In the genomic region with DNA sequence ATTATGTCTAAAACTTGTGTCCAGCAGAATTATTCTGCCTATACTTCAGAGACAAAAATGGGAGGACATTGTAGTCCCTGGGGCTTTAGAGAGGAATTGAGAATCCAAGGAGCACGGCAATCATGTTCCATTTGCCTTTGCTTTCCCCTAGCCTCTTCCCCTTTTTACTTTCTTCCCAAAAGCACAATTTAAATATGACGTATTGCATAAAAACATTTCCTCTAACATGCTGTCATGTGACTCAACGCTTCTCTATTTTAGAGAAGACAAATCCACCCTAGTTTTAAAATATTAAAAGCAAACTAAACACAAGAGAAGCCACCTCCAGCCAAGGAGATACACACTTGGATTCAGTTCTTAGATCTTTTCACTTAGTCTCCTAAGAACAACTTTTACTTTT, we compare ENCODE assay signal across 8 mouse cellular contexts. TPM values are rescaled to one million over a fixed set of nuclear protein-coding genes. Genes with fewer than 3 reads are reported as not detected.
DNase-seq lines count a peak whose midpoint lies in the region; ATAC-seq and TF ChIP-seq lines count a peak whose summit lies in the region.

No protein-coding gene starts in this region.

- peak overlapping the region; percentile 90 for H3K27ac ChIP-seq in lung, embryonic 15.5 days
- H3K27ac ChIP-seq in forebrain, embryonic 11.5 days (ENCODE audit: low read depth, low read length), result peak overlapping the region; percentile 69
- H3K27ac ChIP-seq in limb, embryonic 15.5 days, result peak overlapping the region; percentile 93
- peak overlapping the region; percentile 68; the same call in 1 of the 2 replicates for H3K27ac ChIP-seq in small intestine, adult 2 months (ENCODE audit: insufficient read depth, low read depth, low read length)

- peaks cover 21% of the 10 kb centered on the region for H3K36me3 ChIP-seq in lung, embryonic 15.5 days
- H3K36me3 ChIP-seq in forebrain, embryonic 11.5 days (ENCODE audit: control insufficient read depth, insufficient read depth, low read length), result no peaks in the 10 kb centered on the region; the same call in 1 of the 2 replicates
- peaks cover 27% of the 10 kb centered on the region for H3K36me3 ChIP-seq in limb, embryonic 15.5 days
- H3K36me3 ChIP-seq in small intestine, adult 2 months (ENCODE audit: control insufficient read depth, insufficient read depth, low read length), result peaks cover 9% of the 10 kb centered on the region

- peak overlapping the region; percentile 80 for H3K4me2 ChIP-seq in lung, embryonic 15.5 days
- peak overlapping the region; percentile 72 for H3K4me2 ChIP-seq in forebrain, embryonic 11.5 days (ENCODE audit: low read depth, low read length, severe bottlenecking)
- H3K4me2 ChIP-seq in limb, embryonic 15.5 days, result peak overlapping the region; percentile 73

- no peak for TF ChIP-seq POLR2A in small intestine, adult 2 months (IDR thresholded peaks at IDR 0.05; ENCODE audit: low read depth, low read length)

- DNase-seq in lung, postnatal 10 days, result no peak
- DNase-seq in forebrain, embryonic 11.5 days (ENCODE audit: low spot score), result no peak
- no peak for DNase-seq in layer of hippocampus, postnatal 25 days (ENCODE audit: extremely low spot score in 1 of 2, low spot score in 1 of 2)
- no peak for DNase-seq in urinary bladder, adult 2 months (ENCODE audit: low spot score)
- DNase-seq in left cerebral cortex, adult 8-10 months (ENCODE audit: low spot score in 2 of 2), result no peak

- TF ChIP-seq CTCF in small intestine, adult 2 months (IDR thresholded peaks at IDR 0.05; ENCODE audit: extremely low read depth, insufficient read length, insufficient replicate concordance, low read depth, low read length), result no peak

- 22% methylated on average over 3 of the region's 3 CpGs for WGBS in lung, embryonic 15.5 days
- WGBS in forebrain, embryonic 11.5 days, result 51% methylated on average over 3 of the region's 3 CpGs
- 30% methylated on average over 3 of the region's 3 CpGs for WGBS in limb, embryonic 15.5 days
- 7% methylated on average over 3 of the region's 3 CpGs for WGBS in small intestine, adult 2 months

- H3K9ac ChIP-seq in lung, embryonic 15.5 days, result peak overlapping the region; percentile 65; the same call in 1 of the 2 replicates
- peak overlapping the region; percentile 82 for H3K9ac ChIP-seq in forebrain, embryonic 11.5 days (ENCODE audit: low read length)
- peak overlapping the region; percentile 61 for H3K9ac ChIP-seq in limb, embryonic 15.5 days

- no peaks in the 10 kb centered on the region for H3K27me3 ChIP-seq in lung, embryonic 15.5 days
- no peaks in the 10 kb centered on the region for H3K27me3 ChIP-seq in forebrain, embryonic 11.5 days (ENCODE audit: control insufficient read depth, insufficient read depth, low read length)
- H3K27me3 ChIP-seq in limb, embryonic 15.5 days, result no peaks in the 10 kb centered on the region
- no peaks in the 10 kb centered on the region for H3K27me3 ChIP-seq in small intestine, adult 2 months (ENCODE audit: control insufficient read depth, insufficient read depth, low read length)

- peaks cover 11% of the 10 kb centered on the region for H3K4me1 ChIP-seq in lung, embryonic 15.5 days
- no peaks in the 10 kb centered on the region; the same call in 1 of the 2 replicates for H3K4me1 ChIP-seq in forebrain, embryonic 11.5 days (replicated peaks; ENCODE audit: control insufficient read depth, insufficient read depth, low read length)
- peaks cover 10% of the 10 kb centered on the region for H3K4me1 ChIP-seq in limb, embryonic 15.5 days
- no peaks in the 10 kb centered on the region for H3K4me1 ChIP-seq in small intestine, adult 2 months (ENCODE audit: control insufficient read depth, insufficient read depth, insufficient read length, low read length)

- peak overlapping the region; percentile 91 for H3K4me3 ChIP-seq in lung, embryonic 15.5 days
- H3K4me3 ChIP-seq in forebrain, embryonic 11.5 days (ENCODE audit: low read depth, low read length), result peak overlapping the region; percentile 91
- H3K4me3 ChIP-seq in limb, embryonic 15.5 days, result peak overlapping the region; percentile 97
- 0 out of 2 replicates have a peak overlapping the region, but pooled peaks have one; percentile 90 for H3K4me3 ChIP-seq in small intestine, adult 2 months (ENCODE audit: low read depth, low read length)

- no peaks in the 10 kb centered on the region for H3K9me3 ChIP-seq in lung, embryonic 15.5 days
- H3K9me3 ChIP-seq in forebrain, embryonic 11.5 days (ENCODE audit: control insufficient read depth, low read length), result no peaks in the 10 kb centered on the region
- no peaks in the 10 kb centered on the region for H3K9me3 ChIP-seq in limb, embryonic 15.5 days

- no peak for ATAC-seq in lung, embryonic 15.5 days (ENCODE audit: borderline replicate concordance, extremely low read depth, low FRiP score, low TSS enrichment)
- no peak for ATAC-seq in forebrain, embryonic 11.5 days (replicated peaks; ENCODE audit: low FRiP score)
- ATAC-seq in limb, embryonic 15.5 days (ENCODE audit: insufficient number of reproducible peaks, low FRiP score, low TSS enrichment, low read depth), result no peak

RNA-seq across cellular contexts. Expression of a gene that starts 0.7 kb away (rescaled TPM):
- polyA plus RNA-seq in lung, embryonic 15.5 days (2015; fragmentation: Nextera tagmentation; extraction: Ambion mirVana), result 13.3 and 14.6 TPM in 2 replicates
- polyA plus RNA-seq in forebrain, embryonic 11.5 days (2014; fragmentation: Nextera tagmentation; extraction: Ambion mirVana), result 25.2 and 26.1 TPM in 2 replicates
- 10.4 and 10.9 TPM in 2 replicates for polyA plus RNA-seq in limb, embryonic 15.5 days (2015; fragmentation: Nextera tagmentation; extraction: Ambion mirVana)
- 16.4 and 28.4 TPM in 2 replicates for polyA plus RNA-seq in small intestine, adult 2 months (2012; rRNA removed)
- 100 to 1,000 TPM; 388 to 393 TPM for total RNA-seq in layer of hippocampus, postnatal 25 days (2021)
- polyA plus RNA-seq in urinary bladder, adult 2 months (2012; rRNA removed), result 21.3 and 23.6 TPM in 2 replicates
- total RNA-seq in left cerebral cortex, adult 8-10 months (2022), result 100 to 1,000 TPM; 312 to 360 (median 338) TPM

RNA-seq across cellular contexts. Expression of a gene that starts 32.5 kb away (rescaled TPM):
- 44.0 and 48.0 TPM in 2 replicates for polyA plus RNA-seq in lung, embryonic 15.5 days (2015; fragmentation: Nextera tagmentation; extraction: Ambion mirVana)
- polyA plus RNA-seq in forebrain, embryonic 11.5 days (2014; fragmentation: Nextera tagmentation; extraction: Ambion mirVana), result 93.0 and 109 TPM in 2 replicates
- 51.9 and 55.1 TPM in 2 replicates for polyA plus RNA-seq in limb, embryonic 15.5 days (2015; fragmentation: Nextera tagmentation; extraction: Ambion mirVana)
- 2.9 and 7.3 TPM in 2 replicates for polyA plus RNA-seq in small intestine, adult 2 months (2012; rRNA removed)
- total RNA-seq in layer of hippocampus, postnatal 25 days (2021), result 10 to 100 TPM; 51.3 to 77.8 TPM
- polyA plus RNA-seq in urinary bladder, adult 2 months (2012; rRNA removed), result 51.5 and 63.4 TPM in 2 replicates
- 10 to 100 TPM; 49.9 to 59.7 (median 53.9) TPM for total RNA-seq in left cerebral cortex, adult 8-10 months (2022)
